Mouse (Mus musculus): ENCODE data around the gene Htr1d. TPM values are rescaled to one million over a fixed set of nuclear protein-coding genes. Genes with fewer than 3 reads are reported as not detected.

Gene Htr1d
- polyA plus RNA-seq, 1 experiment from 2014 or later, result 0.16 TPM

- no peaks in the 10 kb centered on the region for H3K27me3 ChIP-seq (replicated peaks; ENCODE audit: control insufficient read depth, insufficient read depth, low read length)
- peak overlapping the region; percentile 99 for H3K27ac ChIP-seq (ENCODE audit: low read depth, low read length)
- no peaks in the 10 kb centered on the region for H3K36me3 ChIP-seq (ENCODE audit: control insufficient read depth, insufficient read depth)
- TF ChIP-seq CTCF (IDR thresholded peaks at IDR 0.05; ENCODE audit: low read depth), result 0 out of 2 replicates have a peak, but pooled peaks have one; percentile 10
- no peaks in the 10 kb centered on the region for H3K9me3 ChIP-seq (ENCODE audit: control insufficient read depth)
- peak overlapping the region; percentile 81 for H3K4me2 ChIP-seq (replicated peaks; ENCODE audit: low read depth)
- peaks cover 6% of the 10 kb centered on the region for H3K4me1 ChIP-seq (replicated peaks; ENCODE audit: control insufficient read depth, insufficient read depth, low read length)
- peak overlapping the region; percentile 98 for H3K9ac ChIP-seq (ENCODE audit: low read depth, low read length)
- under 1% methylated on average over 50 of the region's 58 CpGs for WGBS
- ATAC-seq, result peak; percentile 3; the same call in 1 of the 2 replicates
- H3K4me3 ChIP-seq (ENCODE audit: low read depth, low read length), result peak overlapping the region; percentile 83
Measured at GRCm38 (mm10) chr4:136470347-136471071, 47.2 kb downstream of the Htr1d start.

GRCm38 (mm10) chr4:136476692-136477091 lies 53.4 kb downstream of the Htr1d start:
- no peak for TF ChIP-seq CTCF (IDR thresholded peaks at IDR 0.05; ENCODE audit: low read depth)
- no peak overlapping the region for H3K4me3 ChIP-seq (ENCODE audit: low read depth, low read length)
- no peaks in the 10 kb centered on the region for H3K27me3 ChIP-seq (replicated peaks; ENCODE audit: control insufficient read depth, insufficient read depth, low read length)
- H3K9ac ChIP-seq (ENCODE audit: low read depth, low read length), result no peak overlapping the region
- H3K27ac ChIP-seq (ENCODE audit: low read depth, low read length), result no peak overlapping the region
- no peaks in the 10 kb centered on the region for H3K36me3 ChIP-seq (ENCODE audit: control insufficient read depth, insufficient read depth)
- H3K4me1 ChIP-seq (replicated peaks; ENCODE audit: control insufficient read depth, insufficient read depth, low read length), result no peaks in the 10 kb centered on the region
- H3K4me2 ChIP-seq (replicated peaks; ENCODE audit: low read depth), result no peak overlapping the region
- WGBS, result 85% methylated on average over 1 of the region's 1 CpGs
- H3K9me3 ChIP-seq (ENCODE audit: control insufficient read depth), result no peaks in the 10 kb centered on the region
- no peak for ATAC-seq

GRCm38 (mm10) chr4:136486549-136486948 lies 63.2 kb downstream of the Htr1d start:
- H3K36me3 ChIP-seq (ENCODE audit: control insufficient read depth, insufficient read depth), result 0 out of 2 replicates have a peak, but pooled peaks cover 3% of the 10 kb centered on the region
- H3K27ac ChIP-seq (ENCODE audit: low read depth, low read length), result no peak overlapping the region
- no peaks in the 10 kb centered on the region for H3K9me3 ChIP-seq (ENCODE audit: control insufficient read depth)
- no peak for ATAC-seq
- no peak overlapping the region for H3K9ac ChIP-seq (ENCODE audit: low read depth, low read length)
- no peak overlapping the region for H3K4me3 ChIP-seq (ENCODE audit: low read depth, low read length)
- H3K4me1 ChIP-seq (replicated peaks; ENCODE audit: control insufficient read depth, insufficient read depth, low read length), result no peaks in the 10 kb centered on the region
- no peak for TF ChIP-seq CTCF (IDR thresholded peaks at IDR 0.05; ENCODE audit: low read depth)
- H3K27me3 ChIP-seq (replicated peaks; ENCODE audit: control insufficient read depth, insufficient read depth, low read length), result no peaks in the 10 kb centered on the region
- 88% methylated on average over 2 of the region's 2 CpGs for WGBS
- H3K4me2 ChIP-seq (replicated peaks; ENCODE audit: low read depth), result no peak overlapping the region

Other genes starting within 250 kb of the Htr1d start
- 0.95 and 1.1 TPM in 2 replicates for gene Asap3, start 217.2 kb upstream of the Htr1d start, polyA plus RNA-seq (2015; fragmentation: Nextera tagmentation; extraction: Ambion mirVana)
- 23.6 and 25.0 TPM in 2 replicates for gene Tcea3, start 175.8 kb upstream of the Htr1d start, polyA plus RNA-seq (2015; fragmentation: Nextera tagmentation; extraction: Ambion mirVana)
- gene Zfp46, start 138.8 kb upstream of the Htr1d start, polyA plus RNA-seq (2015; fragmentation: Nextera tagmentation; extraction: Ambion mirVana), result 6.7 and 7.5 TPM in 2 replicates
- 47.9 and 51.4 TPM in 2 replicates for gene Hnrnpr, start 112.6 kb upstream of the Htr1d start, polyA plus RNA-seq (2015; fragmentation: Nextera tagmentation; extraction: Ambion mirVana)
- 0.50 and 0.59 TPM in 2 replicates for gene 6030445D17Rik, start 38.7 kb downstream of the Htr1d start, polyA plus RNA-seq (2015; fragmentation: Nextera tagmentation; extraction: Ambion mirVana)
- gene Luzp1, start 46.2 kb downstream of the Htr1d start, polyA plus RNA-seq (2015; fragmentation: Nextera tagmentation; extraction: Ambion mirVana), result 82.9 and 100 TPM in 2 replicates
- gene Kdm1a, start 179.2 kb downstream of the Htr1d start, polyA plus RNA-seq (2015; fragmentation: Nextera tagmentation; extraction: Ambion mirVana), result 16.4 and 16.5 TPM in 2 replicates
- not detected in 2 replicates for gene Tex46, start 186.9 kb downstream of the Htr1d start, polyA plus RNA-seq (2015; fragmentation: Nextera tagmentation; extraction: Ambion mirVana)
- not detected in 2 replicates for gene Lactbl1, start 199.1 kb downstream of the Htr1d start, polyA plus RNA-seq (2015; fragmentation: Nextera tagmentation; extraction: Ambion mirVana)

Data from intestine, postnatal 0 days (tissue).